Mouse (Mus musculus) layer of hippocampus, adult 9-11 months (tissue): ENCODE results near the gene Gm6890.
"Not testable (repeated sequence)": the region's sequence is repeated elsewhere in the genome, so short reads cannot be mapped to it uniquely, and the experiment has no call there.

Experiments
- DNase-seq: peaks from one replicate; pipeline ENCODE4 v3.0.0; 2022

Gm6890 gene

GRCm38 (mm10) chrX:74740627-74741026 lies at the start of gene Gm6890:
TSS of gene Gm6890 (plus strand) at chrX:74740927.
- not testable (repeated sequence) for DNase-seq

GRCm38 (mm10) chrX:74726195-74726594 lies 14.5 kb upstream of the Gm6890 start:
- DNase-seq = not testable (repeated sequence)

GRCm38 (mm10) chrX:74770715-74771114 lies 30.0 kb downstream of the Gm6890 start:
- DNase-seq = not testable (repeated sequence)
